Mouse (Mus musculus) spleen, adult 2 months (tissue): ENCODE data around the gene Car9.

Experiments used
- CTCF ChIP-seq: fragments of 200-500 bp; IDR thresholded peaks from 2 replicates; pipeline ENCODE4 v1.5.1; 2011; ENCODE audit warnings: mild to moderate bottlenecking, inconsistent platforms; ENCODE audit not compliant: insufficient read depth, insufficient read length, insufficient replicate concordance; ENCODE audit errors: extremely low read depth
- POLR2A ChIP-seq: fragments of 200-500 bp; IDR thresholded peaks from 2 replicates; pipeline ENCODE4 v1.6.1; 2011; ENCODE audit warnings: low read depth, low read length, inconsistent platforms

- no peak for TF ChIP-seq CTCF
- TF ChIP-seq POLR2A = peak; percentile 24
Observed at GRCm38 (mm10) chr4:43561997-43562768, 55.4 kb downstream of the Car9 start, which contains the start of the genes Creb3 and Tln1.
